Comparison of ENCODE assay signal across 8 mouse cellular contexts in genomic region chr2:30077502-30078348, GRCm38 (mm10). TPM values are rescaled to one million over a fixed set of nuclear protein-coding genes. Genes with fewer than 3 reads are reported as not detected.
DNase-seq lines count a peak whose midpoint lies in the region; ATAC-seq and TF ChIP-seq lines count a peak whose summit lies in the region.

Pkn3 (plus strand) TSS chr2:30077684.

- H3K4me1 ChIP-seq in embryonic facial prominence, embryonic 11.5 days (ENCODE audit: control insufficient read depth, insufficient read depth, low read length), result no peaks in the 10 kb centered on the region; the same call in 1 of the 2 replicates
- H3K4me1 ChIP-seq in midbrain, postnatal 0 days (ENCODE audit: insufficient read depth, low read length), result peaks cover 4% of the 10 kb centered on the region; the same call in 1 of the 2 replicates

- peak within 1 kb of the TSS; percentile 83 for H3K4me2 ChIP-seq in embryonic facial prominence, embryonic 11.5 days (ENCODE audit: low read depth, low read length)
- H3K4me2 ChIP-seq in midbrain, postnatal 0 days (ENCODE audit: low read depth, low read length, poor library complexity, severe bottlenecking), result peak within 1 kb of the TSS; percentile 89

- H3K4me3 ChIP-seq in embryonic facial prominence, embryonic 11.5 days (ENCODE audit: low read depth, low read length), result peak within 1 kb of the TSS; percentile 49
- peak within 1 kb of the TSS; percentile 38 for H3K4me3 ChIP-seq in midbrain, postnatal 0 days (ENCODE audit: low read depth, low read length)

- H3K27ac ChIP-seq in embryonic facial prominence, embryonic 11.5 days (replicated peaks; ENCODE audit: low read depth, low read length), result peak within 1 kb of the TSS; percentile 81; the same call in 1 of the 2 replicates
- H3K27ac ChIP-seq in midbrain, postnatal 0 days (ENCODE audit: low read depth, low read length), result no peak within 1 kb of the TSS

- no peaks in the 10 kb centered on the region for H3K27me3 ChIP-seq in embryonic facial prominence, embryonic 11.5 days (ENCODE audit: control insufficient read depth, insufficient read depth, low read length)
- H3K27me3 ChIP-seq in midbrain, postnatal 0 days (ENCODE audit: insufficient read depth, low read length), result no peaks in the 10 kb centered on the region

- 2% methylated on average over 53 of the region's 53 CpGs for WGBS in embryonic facial prominence, embryonic 11.5 days
- 2% methylated on average over 52 of the region's 53 CpGs for WGBS in midbrain, postnatal 0 days

- H3K36me3 ChIP-seq in embryonic facial prominence, embryonic 11.5 days (replicated peaks; ENCODE audit: control insufficient read depth, insufficient read depth, low read depth, low read length), result peaks cover 2% of the 10 kb centered on the region
- peaks cover 9% of the 10 kb centered on the region for H3K36me3 ChIP-seq in midbrain, postnatal 0 days (ENCODE audit: insufficient read depth, low read length)

- peak; percentile 68 for ATAC-seq in embryonic facial prominence, embryonic 11.5 days (replicated peaks; ENCODE audit: insufficient number of reproducible peaks, low FRiP score, low TSS enrichment, low read depth)
- ATAC-seq in midbrain, postnatal 0 days (ENCODE audit: low FRiP score), result peak; percentile 78

- no peaks in the 10 kb centered on the region for H3K9me3 ChIP-seq in embryonic facial prominence, embryonic 11.5 days (replicated peaks; ENCODE audit: control insufficient read depth, low read length)
- no peaks in the 10 kb centered on the region for H3K9me3 ChIP-seq in midbrain, postnatal 0 days (ENCODE audit: low read length)

- peak; percentile 98 for TF ChIP-seq CTCF in midbrain, postnatal 0 days (IDR thresholded peaks at IDR 0.05)

- DNase-seq in 416B (ENCODE audit: low read depth) (peak; percentile 97), liver (peak; percentile 84)
- DNase-seq in adrenal gland, postnatal 25 days, result peak; percentile 90
- peak; percentile 91 for DNase-seq in embryonic facial prominence, embryonic 11.5 days (ENCODE audit: low spot score)
- peak; percentile 88 to 89 for DNase-seq in heart, adult 18-20 months
- DNase-seq in kidney, adult 18-20 months, result peak; percentile 88
- peak; percentile 80 for DNase-seq in midbrain, postnatal 0 days (ENCODE audit: low spot score)
- DNase-seq in spleen, postnatal 10 days (ENCODE audit: low spot score in 2 of 2), result peak; percentile 82 to 87

- peak within 1 kb of the TSS; percentile 66 for H3K9ac ChIP-seq in embryonic facial prominence, embryonic 11.5 days (replicated peaks; ENCODE audit: low read length)
- no peak within 1 kb of the TSS for H3K9ac ChIP-seq in midbrain, postnatal 0 days (replicated peaks; ENCODE audit: low read length, poor library complexity, severe bottlenecking)

RNA-seq across cellular contexts. Expression of gene Pkn3, which starts in this region (rescaled TPM):
- 7.6 and 8.6 TPM in 2 replicates for total RNA-seq in adrenal gland, postnatal 25 days (2021)
- polyA plus RNA-seq in embryonic facial prominence, embryonic 11.5 days (2014; fragmentation: Nextera tagmentation; extraction: Ambion mirVana), result 7.8 and 8.8 TPM in 2 replicates
- total RNA-seq in heart, adult 18-20 months (2021), result 1 to 10 TPM; 7.8 to 9.3 TPM
- 1.7 and 2.4 TPM in 2 replicates for total RNA-seq in midbrain, postnatal 0 days (2014; rRNA removed)
- 0.73 and 1.2 TPM in 2 replicates for polyA plus RNA-seq in midbrain, postnatal 0 days (2015; fragmentation: Nextera tagmentation; extraction: Ambion mirVana)
